Mouse (Mus musculus) thymus, postnatal 4 days (tissue): ENCODE data around the gene Wdr3.

ENCODE experiments used
- DNase-seq: peaks from one replicate; pipeline ENCODE4 v3.0.0; 2021

Wdr3 gene

DNA sequence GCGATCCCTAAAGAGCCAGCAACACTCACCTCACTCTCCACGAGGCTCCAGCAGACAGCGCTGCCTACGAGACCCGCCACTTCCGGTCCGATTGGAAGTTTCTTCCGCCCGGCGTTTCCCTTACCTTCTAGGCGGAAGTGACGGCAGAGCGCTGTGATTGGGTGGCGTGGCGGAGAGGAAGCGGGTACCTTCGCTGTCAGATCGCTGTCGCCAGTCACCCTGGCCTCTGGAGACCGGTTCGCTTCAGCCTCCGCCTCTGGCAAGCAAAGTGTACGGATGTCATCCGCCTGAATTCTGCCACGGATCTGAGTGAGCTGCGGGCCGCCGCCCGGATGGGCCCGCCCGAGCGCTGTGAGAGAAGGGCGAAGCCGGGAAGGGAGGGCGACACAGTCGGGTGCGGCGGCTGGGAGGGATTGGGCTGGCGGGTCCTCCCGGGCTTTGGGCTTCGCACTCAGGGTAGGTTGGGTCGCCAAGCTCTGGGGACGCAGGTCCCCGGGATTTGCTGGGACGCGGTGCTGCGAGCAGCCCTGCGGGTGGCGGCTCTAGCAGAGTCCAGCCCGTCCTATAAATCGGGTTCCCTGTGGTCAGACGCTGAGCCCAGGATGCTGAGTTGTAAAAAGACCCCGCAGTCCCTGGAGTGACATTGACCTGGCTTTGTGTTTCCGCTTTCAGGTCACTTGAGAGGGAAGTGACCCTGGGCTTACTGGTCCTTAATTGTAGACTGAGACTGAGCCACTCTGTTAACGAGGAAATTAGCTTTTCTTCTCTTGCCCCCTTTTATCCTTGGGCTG is at the start of gene Wdr3, which contains the start of gene Gdap2:
Wdr3 (minus strand) TSS at position 93 of the 791 bp plus-strand sequence.
Gdap2 (plus strand) TSS at position 67 of the 791 bp plus-strand sequence.
- DNase-seq, result peak; percentile 94

DNA sequence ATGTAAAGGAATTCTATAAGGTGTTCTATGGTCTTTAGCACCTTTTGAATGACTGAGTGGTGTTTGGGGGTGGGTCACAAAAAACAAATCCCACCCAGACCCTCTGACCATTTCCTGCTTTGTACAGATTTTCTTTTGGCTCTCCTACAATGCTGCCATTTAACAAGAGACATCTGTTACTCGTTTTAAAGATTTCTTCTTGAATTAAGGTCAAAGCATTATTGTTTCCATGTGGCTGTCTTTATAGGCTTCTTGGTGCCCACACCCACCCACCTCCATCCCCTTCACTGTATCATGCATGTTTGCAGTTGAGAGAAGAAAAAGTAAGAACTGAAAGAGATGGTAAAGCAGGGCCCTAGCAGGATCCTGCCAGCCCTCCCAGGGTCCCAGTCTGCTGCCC is 44.8 kb upstream of the Wdr3 start:
- DNase-seq, result no peak

GRCm38 (mm10) chr3:100201554-100201953 is 39.3 kb upstream of the Wdr3 start:
- DNase-seq, result no peak

DNA sequence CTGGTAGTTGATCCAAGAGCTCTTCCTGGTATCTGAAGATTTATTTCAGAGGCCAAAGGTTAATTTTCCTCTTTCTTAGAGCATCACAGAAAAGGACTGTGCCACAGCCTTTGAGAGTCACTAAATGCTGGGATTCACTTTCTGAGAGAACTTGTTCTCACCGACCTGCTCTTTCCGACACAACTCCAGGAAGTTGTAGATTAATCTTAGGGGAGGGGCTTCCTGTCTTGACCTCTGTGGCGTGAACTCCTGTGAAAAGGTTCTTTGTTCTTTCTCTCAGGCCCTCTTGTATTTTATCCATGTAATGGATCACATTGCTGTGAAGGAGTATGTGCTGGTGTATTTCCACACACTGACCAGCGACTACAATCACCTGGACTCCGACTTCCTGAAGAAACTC is 32.0 kb upstream of the Wdr3 start:
- no peak for DNase-seq

DNA sequence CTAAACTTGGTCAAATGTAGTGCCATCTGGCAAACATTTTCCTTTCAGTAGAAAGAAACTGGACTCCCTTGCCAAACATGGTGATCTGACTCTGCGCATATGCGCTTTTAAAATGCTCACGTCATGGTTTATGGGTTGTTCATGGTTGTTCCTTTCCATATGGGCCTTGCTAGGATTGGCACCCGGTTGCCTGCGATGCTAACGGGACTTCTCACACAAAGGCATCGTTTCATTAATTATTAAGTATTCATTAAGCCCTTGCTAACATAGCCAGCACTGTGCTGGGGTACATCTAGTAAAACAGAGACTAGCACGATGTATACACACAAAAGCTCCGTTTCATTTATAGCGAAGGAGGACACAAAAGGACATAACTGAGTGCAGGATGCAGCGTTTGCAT is 27.7 kb upstream of the Wdr3 start:
- no peak for DNase-seq

DNA sequence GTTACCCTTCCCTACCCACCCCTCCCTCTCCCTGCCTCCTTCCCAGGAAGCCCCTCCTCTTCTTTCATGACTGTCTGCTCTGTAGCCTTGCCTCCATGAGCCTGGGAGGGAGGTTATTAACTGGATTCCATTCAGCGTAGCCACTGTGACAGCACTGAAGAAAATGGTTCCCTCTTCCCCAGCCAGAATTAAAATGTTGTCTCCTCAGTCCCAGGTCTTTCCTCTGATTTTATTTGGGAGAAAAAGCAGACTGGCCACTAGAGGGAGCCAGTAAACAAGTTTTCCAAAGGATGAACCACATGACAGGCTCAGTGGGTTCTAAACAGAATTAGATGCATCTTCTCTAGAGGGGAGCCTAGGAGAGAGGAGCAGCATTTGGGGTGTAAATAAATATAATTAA is 27.2 kb upstream of the Wdr3 start:
- DNase-seq, result peak; percentile 60

DNA sequence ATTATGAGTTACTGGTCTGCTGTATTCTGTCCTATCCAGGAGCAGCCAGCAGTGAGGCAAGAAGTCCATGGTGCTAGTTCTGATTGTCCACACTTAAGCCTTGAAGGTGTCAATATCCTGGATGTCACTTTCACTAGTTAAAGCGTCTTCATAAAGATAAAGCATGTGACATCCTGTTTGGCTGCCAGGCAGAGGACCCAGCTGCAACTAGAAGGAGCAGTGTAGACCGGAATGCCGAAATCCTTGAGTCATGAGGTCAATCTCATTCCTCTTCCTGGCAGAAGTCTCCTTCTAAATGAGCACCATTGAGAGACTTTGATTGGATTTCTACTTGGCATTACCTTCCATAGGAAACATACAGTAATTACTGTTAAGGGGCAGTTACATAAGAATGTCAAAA is 18.3 kb upstream of the Wdr3 start:
- no peak for DNase-seq

DNA sequence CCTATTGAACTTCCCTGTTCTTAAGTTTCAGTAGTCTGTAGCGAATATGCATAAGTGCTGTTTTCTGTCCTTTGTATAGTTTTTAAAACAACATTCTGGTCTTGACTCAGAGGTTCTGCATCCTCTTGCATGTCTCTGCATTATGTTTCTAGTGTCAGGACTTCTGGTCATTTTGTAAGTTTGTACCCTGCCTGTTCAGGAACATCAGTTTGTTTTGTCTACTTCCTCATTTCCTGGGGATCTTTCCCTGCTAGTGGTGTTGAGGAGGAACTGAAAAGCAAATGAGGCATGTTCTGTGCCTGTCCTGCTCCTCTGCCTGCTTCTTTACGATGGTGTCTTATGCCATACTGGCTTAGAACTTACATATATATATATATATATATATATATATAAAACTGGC is 13.8 kb upstream of the Wdr3 start:
- DNase-seq, result no peak

- no peak for DNase-seq
These were observed 2.8 kb upstream of the Wdr3 start for GRCm38 (mm10) chr3:100164991-100165390.

GRCm38 (mm10) chr3:100163556-100163955 is 1.3 kb upstream of the Wdr3 start:
- DNase-seq, result no peak

GRCm38 (mm10) chr3:100161665-100162314 is 417 bp downstream of the Wdr3 start:
- no peak for DNase-seq

GRCm38 (mm10) chr3:100160682-100161445 is 1.3 kb downstream of the Wdr3 start:
- no peak for DNase-seq

DNA sequence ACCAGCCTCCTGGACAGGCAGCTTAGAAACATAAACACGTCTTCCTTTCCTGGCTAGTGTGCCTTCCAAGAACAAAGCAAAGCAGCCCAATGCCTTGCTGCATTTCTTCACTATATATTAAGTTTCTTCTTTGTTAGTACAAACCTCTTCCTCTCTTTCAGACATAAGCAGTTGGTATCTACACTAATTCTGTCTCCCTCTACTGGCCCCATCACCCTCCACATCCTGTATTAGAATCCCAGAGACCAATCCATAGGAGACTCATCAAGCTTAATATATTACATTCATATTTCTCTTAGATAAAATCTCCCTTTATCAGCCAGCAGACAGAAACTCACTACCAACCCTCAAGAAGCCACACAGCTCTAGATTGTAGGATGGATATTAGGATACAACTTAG is 39.8 kb downstream of the Wdr3 start:
- no peak for DNase-seq

DNA sequence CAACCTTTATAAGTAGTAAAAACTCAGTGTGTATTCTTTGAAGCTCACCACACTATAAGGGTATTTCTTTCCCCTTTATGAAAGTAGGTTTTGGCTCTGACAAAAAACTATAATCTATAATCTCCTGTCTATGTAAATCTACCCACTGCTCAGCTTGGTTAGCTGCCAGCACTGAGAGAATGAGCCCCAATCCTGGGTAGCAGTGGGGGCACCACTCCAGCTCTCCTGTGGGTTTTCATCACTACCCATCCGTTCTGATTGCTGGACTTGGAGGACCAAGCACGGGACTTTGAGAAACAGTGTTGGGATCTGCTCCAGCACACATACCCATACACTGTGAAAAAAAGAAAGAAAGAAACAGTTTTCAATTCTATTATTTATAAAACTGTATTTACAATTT is 40.2 kb downstream of the Wdr3 start:
- DNase-seq, result no peak

- DNase-seq, result no peak
These were observed 43.5 kb downstream of the Wdr3 start for GRCm38 (mm10) chr3:100118681-100119080.

- no peak for DNase-seq
These were observed 55.5 kb downstream of the Wdr3 start for GRCm38 (mm10) chr3:100106736-100107135.

DNA sequence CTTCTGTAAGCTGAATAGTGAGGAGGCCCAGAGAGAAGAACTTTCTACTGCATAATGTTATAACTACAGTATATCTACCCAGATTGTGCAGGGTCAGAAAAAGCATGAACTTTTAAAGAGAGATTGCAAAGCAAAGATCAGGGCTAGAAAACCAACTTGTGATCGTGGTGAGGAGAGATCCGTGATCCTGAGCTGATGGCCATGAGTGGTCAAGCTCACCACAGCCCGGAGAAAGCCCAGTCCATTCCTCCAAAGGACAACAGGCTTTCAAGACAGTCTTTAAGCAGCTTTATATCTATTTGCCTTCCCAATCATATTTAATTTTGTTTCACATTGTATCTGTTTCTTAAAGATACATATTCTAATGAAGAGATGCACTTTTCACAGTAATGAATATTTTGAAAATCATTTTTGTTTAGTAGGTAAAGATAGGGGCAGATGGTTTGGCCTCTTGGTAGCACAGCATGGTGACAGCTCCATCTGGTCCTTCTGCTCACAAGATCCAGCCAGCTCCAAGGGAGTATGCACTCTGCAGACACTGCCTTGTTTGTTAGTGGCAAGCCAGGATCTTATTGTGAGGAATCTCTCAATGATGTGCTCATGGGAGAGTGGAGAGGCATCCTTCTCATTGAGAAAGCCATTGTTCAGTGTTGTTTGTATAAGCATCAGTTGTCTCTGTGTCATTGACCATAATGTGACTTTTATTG is 59.7 kb downstream of the Wdr3 start:
- DNase-seq, result no peak
